Mouse (Mus musculus): ENCODE results near the gene Fam240a. TPM values are rescaled to one million over a fixed set of nuclear protein-coding genes. Genes with fewer than 3 reads are reported as not detected.

Fam240a gene
- total RNA-seq, 2 experiments from 2014 or later, result not detected

- no peak for ATAC-seq (replicated peaks; ENCODE audit: low FRiP score, poor library complexity, severe bottlenecking)
Observed at GRCm38 (mm10) chr9:110899451-110900008, 17.1 kb downstream of the Fam240a start.

GRCm38 (mm10) chr9:110896595-110896994 is 20.1 kb downstream of the Fam240a start:
- ATAC-seq (replicated peaks; ENCODE audit: low FRiP score, poor library complexity, severe bottlenecking), result no peak

GRCm38 (mm10) chr9:110895994-110896393 is 20.7 kb downstream of the Fam240a start:
- no peak for ATAC-seq (replicated peaks; ENCODE audit: low FRiP score, poor library complexity, severe bottlenecking)

GRCm38 (mm10) chr9:110895507-110895906 is 21.2 kb downstream of the Fam240a start:
- no peak for ATAC-seq (replicated peaks; ENCODE audit: low FRiP score, poor library complexity, severe bottlenecking)

- no peak for ATAC-seq (replicated peaks; ENCODE audit: low FRiP score, poor library complexity, severe bottlenecking)
Observed at GRCm38 (mm10) chr9:110893429-110893828, 23.2 kb downstream of the Fam240a start.

GRCm38 (mm10) chr9:110892552-110892951 is 24.1 kb downstream of the Fam240a start:
- no peak for ATAC-seq (replicated peaks; ENCODE audit: low FRiP score, poor library complexity, severe bottlenecking)

- no peak for ATAC-seq (replicated peaks; ENCODE audit: low FRiP score, poor library complexity, severe bottlenecking)
Observed at GRCm38 (mm10) chr9:110891077-110891828, 25.4 kb downstream of the Fam240a start.

GRCm38 (mm10) chr9:110890026-110890783 is 26.5 kb downstream of the Fam240a start:
- no peak for ATAC-seq (replicated peaks; ENCODE audit: low FRiP score, poor library complexity, severe bottlenecking)

- ATAC-seq (replicated peaks; ENCODE audit: low FRiP score, poor library complexity, severe bottlenecking), result no peak
Observed at GRCm38 (mm10) chr9:110888935-110889334, 27.7 kb downstream of the Fam240a start.

GRCm38 (mm10) chr9:110887388-110888303 is 29.0 kb downstream of the Fam240a start:
- no peak for ATAC-seq (replicated peaks; ENCODE audit: low FRiP score, poor library complexity, severe bottlenecking)

- ATAC-seq (replicated peaks; ENCODE audit: low FRiP score, poor library complexity, severe bottlenecking), result no peak
Observed at GRCm38 (mm10) chr9:110881953-110882352, 34.7 kb downstream of the Fam240a start.

- no peak for ATAC-seq (replicated peaks; ENCODE audit: low FRiP score, poor library complexity, severe bottlenecking)
Observed at GRCm38 (mm10) chr9:110880772-110881171, 35.9 kb downstream of the Fam240a start.

GRCm38 (mm10) chr9:110879998-110880561 is 36.6 kb downstream of the Fam240a start, which contains the start of gene Tmie:
Gene Tmie (minus strand): TSS chr9:110880113.
- ATAC-seq (replicated peaks; ENCODE audit: low FRiP score, poor library complexity, severe bottlenecking), result no peak

- ATAC-seq (replicated peaks; ENCODE audit: low FRiP score, poor library complexity, severe bottlenecking), result no peak
Observed at GRCm38 (mm10) chr9:110879191-110879920, 37.3 kb downstream of the Fam240a start, which contains the start of gene Als2cl. Gene Als2cl (plus strand): TSS chr9:110879870.

GRCm38 (mm10) chr9:110877888-110878287 is 38.8 kb downstream of the Fam240a start:
- no peak for ATAC-seq (replicated peaks; ENCODE audit: low FRiP score, poor library complexity, severe bottlenecking)

- ATAC-seq (replicated peaks; ENCODE audit: low FRiP score, poor library complexity, severe bottlenecking), result no peak
Observed at GRCm38 (mm10) chr9:110877353-110877752, 39.3 kb downstream of the Fam240a start.

- no peak for ATAC-seq (replicated peaks; ENCODE audit: low FRiP score, poor library complexity, severe bottlenecking)
Observed at GRCm38 (mm10) chr9:110875288-110875695, 41.4 kb downstream of the Fam240a start.

- no peak for ATAC-seq (replicated peaks; ENCODE audit: low FRiP score, poor library complexity, severe bottlenecking)
Observed at GRCm38 (mm10) chr9:110874660-110875191, 41.9 kb downstream of the Fam240a start.
